In genomic region chr13:7785252-7785651, GRCm38 (mm10) we compare ENCODE assay signal across 27 mouse cellular contexts.
"Had no signal": no experiment of that assay in that cellular context is flagged by ENCODE, and none has a peak within 500 bp of the region (broad histone marks: within the 10 kb centered on the region; RNA-seq: fewer than 3 reads in every experiment).

No protein-coding gene starts in this region.

- ATAC-seq: hindbrain, postnatal 0 days; intestine, embryonic 16.5 days; liver, embryonic 12.5 days had no signal

- H3K4me1 ChIP-seq: heart, embryonic 13.5 days; heart, embryonic 15.5 days; hindbrain, embryonic 13.5 days; hindbrain, embryonic 15.5 days; kidney, embryonic 15.5 days; limb, embryonic 13.5 days; limb, embryonic 15.5 days; liver, embryonic 12.5 days had no signal

- H3K27me3 ChIP-seq: heart, embryonic 13.5 days; heart, embryonic 15.5 days; hindbrain, embryonic 13.5 days; hindbrain, embryonic 15.5 days; kidney, embryonic 15.5 days; limb, embryonic 13.5 days; limb, embryonic 15.5 days; liver, embryonic 12.5 days had no signal

- H3K4me3 ChIP-seq: heart, adult 2 months; heart, embryonic 13.5 days; heart, embryonic 15.5 days; hindbrain, embryonic 13.5 days; hindbrain, embryonic 15.5 days; kidney, embryonic 15.5 days; layer of hippocampus, adult 2 months; limb, embryonic 13.5 days; limb, embryonic 15.5 days; liver, embryonic 12.5 days had no signal

- H3K9me3 ChIP-seq: heart, embryonic 13.5 days; heart, embryonic 15.5 days; hindbrain, embryonic 13.5 days; hindbrain, embryonic 15.5 days; kidney, embryonic 15.5 days; limb, embryonic 13.5 days; limb, embryonic 15.5 days; liver, embryonic 12.5 days had no signal

- H3K36me3 ChIP-seq: heart, embryonic 13.5 days; heart, embryonic 15.5 days; hindbrain, embryonic 13.5 days; hindbrain, embryonic 15.5 days; kidney, embryonic 15.5 days; limb, embryonic 13.5 days; limb, embryonic 15.5 days; liver, embryonic 12.5 days had no signal

- DNase-seq: gastrocnemius, postnatal 14 days; gastrocnemius, postnatal 36 days; heart, adult 11 months; heart, adult 2 months; heart, postnatal 14 days; heart, postnatal 36 days; kidney, adult 11 months; kidney, adult 2 months; kidney, adult 9 months; kidney, postnatal 14 days; kidney, postnatal 36 days; layer of hippocampus, postnatal 36 days; left cerebral cortex, postnatal 4 days had no signal

- H3K9ac ChIP-seq: heart, embryonic 13.5 days; heart, embryonic 15.5 days; hindbrain, embryonic 13.5 days; hindbrain, embryonic 15.5 days; kidney, embryonic 15.5 days; limb, embryonic 13.5 days; limb, embryonic 15.5 days; liver, embryonic 12.5 days; liver, embryonic 14.5 days had no signal

- H3K4me2 ChIP-seq: heart, embryonic 11.5 days; heart, embryonic 13.5 days; heart, embryonic 15.5 days; hindbrain, embryonic 13.5 days; hindbrain, embryonic 15.5 days; kidney, embryonic 15.5 days; limb, embryonic 13.5 days; limb, embryonic 15.5 days; liver, embryonic 12.5 days had no signal

- H3K27ac ChIP-seq: heart, adult 2 months; heart, embryonic 13.5 days; heart, embryonic 15.5 days; hindbrain, embryonic 13.5 days; hindbrain, embryonic 15.5 days; hindbrain, postnatal 0 days; kidney, embryonic 15.5 days; kidney, postnatal 0 days; layer of hippocampus, adult 2 months; limb, embryonic 13.5 days; limb, embryonic 15.5 days; liver, embryonic 12.5 days; liver, embryonic 14.5 days had no signal
